Mouse (Mus musculus): ENCODE results near the gene Cend1.

The Cend1 gene

DNA sequence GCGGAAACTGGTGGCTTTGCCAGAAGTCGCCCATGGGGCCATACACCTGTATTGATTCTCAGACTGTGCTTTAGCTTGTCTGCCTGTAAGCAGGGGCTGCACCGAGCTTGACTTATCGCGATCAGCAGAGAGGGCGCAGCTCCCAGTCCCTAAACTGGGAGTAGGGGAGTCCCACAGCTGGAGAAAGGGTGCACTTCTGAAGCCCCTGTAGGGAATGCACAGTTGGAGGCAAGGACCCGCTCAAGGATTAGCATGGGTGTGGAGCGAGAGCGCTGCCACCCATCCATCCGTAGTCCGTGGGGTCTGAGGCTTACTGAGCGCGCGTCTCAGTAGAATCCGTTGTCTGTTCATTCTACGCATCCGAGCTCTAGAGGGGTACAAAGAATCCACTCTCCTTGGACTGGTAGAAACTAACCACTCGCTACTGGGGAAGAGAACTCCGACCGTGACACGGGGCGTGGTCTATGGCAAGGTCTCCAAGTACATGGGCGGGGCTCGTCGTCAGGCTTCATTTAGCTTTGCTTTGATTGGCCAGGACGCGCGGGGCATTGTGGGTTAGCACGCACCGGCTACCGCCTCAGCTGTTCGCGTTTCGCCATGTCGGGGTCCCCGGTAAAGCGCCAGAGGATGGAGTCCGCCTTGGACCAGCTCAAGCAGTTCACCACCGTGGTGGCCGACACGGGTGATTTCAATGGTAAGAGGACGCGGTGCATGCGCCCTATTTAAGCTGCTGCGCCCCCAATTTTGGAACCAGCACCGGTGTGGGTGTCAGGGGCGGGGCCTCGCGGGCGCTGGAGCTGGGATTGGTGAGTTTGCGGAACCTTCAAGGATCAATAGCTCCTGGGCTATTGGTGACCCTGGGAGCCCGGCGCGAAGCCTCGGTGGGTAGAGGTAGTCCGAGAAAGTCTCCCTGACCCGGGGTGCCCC is 37.4 kb downstream of the Cend1 start, which contains the start of gene Taldo1:
TSS of gene Taldo1 (plus strand) at position 575 of the 927 bp plus-strand sequence.
- peak; percentile 100 for DNase-seq (ENCODE audit: low spot score)

DNA sequence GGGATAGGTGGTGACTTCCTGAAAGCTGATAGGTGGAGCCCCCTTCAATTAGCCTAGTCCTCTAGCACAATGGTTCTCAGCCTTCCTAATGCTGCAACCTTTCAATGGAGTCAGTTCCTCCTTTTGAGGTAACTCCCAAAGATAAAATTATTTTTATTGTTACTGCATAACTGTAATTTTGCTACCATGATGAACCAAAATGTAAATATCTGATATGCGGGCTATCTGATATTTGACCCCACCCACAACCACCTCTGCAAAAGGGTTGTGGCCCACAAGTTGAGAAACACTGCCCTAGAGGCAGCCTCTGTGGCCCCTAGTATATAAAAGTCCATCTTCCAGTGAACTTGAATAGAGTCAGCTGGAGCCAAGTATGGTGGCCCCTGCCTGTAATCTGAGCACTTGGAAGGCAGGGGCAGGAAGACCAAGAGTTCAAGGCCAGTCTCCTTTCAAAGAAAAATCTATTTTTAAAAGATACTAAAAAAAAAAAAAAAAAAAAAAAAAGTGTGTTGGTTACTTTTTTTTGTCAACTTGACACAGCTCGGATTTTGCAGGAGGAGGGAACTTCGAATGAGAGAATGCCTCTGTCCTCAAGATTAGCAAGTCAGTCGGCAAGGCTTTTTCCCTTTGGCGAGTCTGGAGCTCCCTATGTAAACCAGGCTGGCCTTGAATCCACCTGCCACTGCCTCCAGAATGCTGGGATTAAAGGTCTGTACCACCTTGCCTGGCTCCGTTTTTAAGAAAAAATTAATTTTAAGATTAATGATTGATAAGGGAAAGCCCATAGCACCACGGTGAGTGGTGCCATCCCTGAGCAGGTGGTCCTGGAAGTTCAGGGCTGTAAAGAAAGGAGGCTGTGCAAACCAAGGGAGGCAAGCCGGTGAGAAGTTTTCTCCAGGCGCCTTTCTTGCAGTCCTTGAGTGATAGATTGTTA is 38.7 kb downstream of the Cend1 start:
- no peak for DNase-seq (ENCODE audit: low spot score)

DNA sequence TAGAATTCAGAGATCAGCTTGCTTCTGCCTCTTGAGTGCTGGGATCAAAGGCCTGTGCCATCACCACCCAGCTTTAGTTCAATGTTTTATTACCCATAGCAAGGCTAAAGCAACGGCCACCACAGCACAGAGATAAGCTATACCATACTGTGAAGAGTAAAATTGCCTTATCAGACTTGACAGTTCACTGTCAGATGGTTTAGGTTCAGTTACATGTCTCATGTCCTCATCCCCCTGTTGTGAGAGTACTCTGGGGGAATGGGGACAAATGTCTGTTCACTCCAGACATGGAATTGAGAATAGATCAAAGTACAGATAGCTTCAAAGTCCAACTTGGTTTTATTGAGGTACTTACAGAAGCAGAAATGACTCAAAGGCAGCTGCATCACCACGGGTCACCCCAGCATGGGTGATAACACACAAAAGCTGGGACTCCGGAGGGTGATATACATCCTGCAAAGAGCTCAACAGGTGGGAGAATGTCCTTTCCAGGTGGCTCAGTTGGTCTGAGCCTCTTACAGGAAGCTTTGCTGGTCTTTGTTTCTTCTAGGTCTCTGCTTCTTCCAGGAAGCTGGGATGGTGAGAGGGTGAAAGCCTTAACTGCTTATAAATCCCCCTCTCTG is 40.7 kb downstream of the Cend1 start:
- no peak for DNase-seq (ENCODE audit: low spot score)

DNA sequence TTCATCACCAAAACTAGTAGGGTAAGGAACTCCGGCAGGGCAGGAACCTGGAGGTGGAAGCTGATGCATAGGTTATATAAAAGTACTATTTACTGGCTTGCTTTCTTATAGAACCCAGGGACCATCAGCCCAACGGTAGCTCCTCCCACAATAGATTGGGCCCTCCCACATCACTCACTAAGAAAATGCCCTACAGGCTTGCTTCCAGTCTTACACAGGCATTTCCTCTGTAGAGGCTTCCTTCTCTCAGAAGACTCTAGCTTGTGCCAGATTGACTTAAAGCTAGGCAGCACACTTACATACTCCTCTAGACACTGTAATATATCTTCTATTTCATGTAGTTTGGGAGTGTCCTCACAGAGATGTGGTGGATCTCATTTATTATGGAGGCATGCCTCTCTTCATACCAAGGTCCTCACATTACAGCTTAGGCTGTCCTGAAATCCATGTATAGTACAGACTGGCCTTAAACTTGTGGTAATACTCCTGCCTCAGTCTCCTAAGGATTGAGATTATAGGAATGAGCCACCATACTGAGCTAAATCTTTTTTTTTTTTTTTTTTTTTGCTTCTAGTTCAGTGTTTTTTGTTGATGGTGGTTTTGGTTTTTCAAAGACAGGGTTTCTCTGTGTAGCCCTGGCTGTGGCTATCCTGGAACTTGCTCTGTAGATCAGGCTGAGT is 41.3 kb downstream of the Cend1 start:
- DNase-seq (ENCODE audit: low spot score), result no peak

DNA sequence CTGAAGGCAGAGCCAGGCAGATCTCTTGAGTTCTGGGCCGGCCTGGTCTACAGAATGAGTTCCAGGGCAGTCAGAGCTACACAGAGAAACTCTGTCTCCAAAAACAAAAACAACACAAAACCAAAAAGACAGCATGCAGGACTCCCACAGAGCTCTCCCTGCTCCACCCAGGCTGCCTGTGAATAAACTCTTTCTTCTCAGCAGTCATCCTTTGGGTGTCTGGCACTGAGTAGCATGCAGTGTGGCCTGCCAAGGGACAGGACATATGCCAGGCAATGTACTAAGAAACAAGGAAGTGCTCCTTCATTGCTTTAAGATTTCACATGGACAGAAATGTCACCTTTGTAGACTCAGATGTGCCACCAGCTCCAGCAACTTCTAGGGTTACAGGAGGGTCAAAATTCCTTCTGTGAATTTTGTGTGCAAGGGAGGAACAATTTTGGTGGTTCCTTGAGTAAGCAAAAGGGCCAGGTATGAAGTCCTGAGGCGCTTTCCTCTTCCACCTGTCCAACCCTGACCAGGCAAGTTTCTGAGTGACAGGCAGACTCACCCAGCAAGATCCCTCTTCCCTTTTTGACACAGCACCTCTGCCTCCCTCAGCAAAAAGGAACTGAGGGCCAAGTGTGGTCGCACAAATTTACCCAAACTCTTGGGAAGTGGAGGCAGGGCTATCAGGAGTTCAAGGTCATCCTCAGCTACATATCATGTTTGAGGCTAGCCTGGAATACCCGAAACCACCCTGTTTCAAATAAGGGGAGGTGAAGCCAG is 48.0 kb downstream of the Cend1 start:
- DNase-seq (ENCODE audit: low spot score), result no peak

DNA sequence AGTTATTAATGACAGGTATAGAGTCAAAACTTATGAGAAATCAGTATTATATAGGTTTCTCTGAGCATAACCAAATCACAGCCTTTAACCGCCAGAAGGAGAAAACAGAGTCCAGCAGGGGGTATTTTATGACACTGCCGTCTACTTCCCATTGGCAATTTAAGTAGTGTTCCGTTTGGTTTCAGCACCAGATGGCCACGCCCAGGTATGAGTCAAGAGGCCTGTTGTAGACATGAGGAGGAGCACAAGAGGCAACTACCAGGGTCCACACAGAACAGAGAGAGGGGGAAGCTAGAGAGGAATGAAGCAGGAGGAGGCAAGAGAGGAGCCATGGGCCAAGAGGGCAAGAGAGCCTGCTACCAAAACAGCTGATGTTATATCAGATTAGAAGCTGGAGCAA is 49.7 kb downstream of the Cend1 start:
- DNase-seq (ENCODE audit: low spot score), result no peak
